Mouse (Mus musculus): ENCODE measurements around the gene Nlrp4e. TPM values are rescaled to one million over a fixed set of nuclear protein-coding genes. Genes with fewer than 3 reads are reported as not detected.
"Not testable (repeated sequence)": the region's sequence is repeated elsewhere in the genome, so short reads cannot be mapped to it uniquely, and the experiment has no call there.

The Nlrp4e gene
- not detected in 3 replicates for total RNA-seq (2017)

- not testable (repeated sequence) for ATAC-seq (replicated peaks; ENCODE audit: insufficient number of reproducible peaks, low FRiP score, low TSS enrichment, poor library complexity, severe bottlenecking)
Measured at GRCm38 (mm10) chr7:23300892-23301291, at the start of gene Nlrp4e. TSS of gene Nlrp4e (plus strand) at chr7:23301192.

- not testable (repeated sequence) for ATAC-seq (replicated peaks; ENCODE audit: insufficient number of reproducible peaks, low FRiP score, low TSS enrichment, poor library complexity, severe bottlenecking)
Measured at GRCm38 (mm10) chr7:23251582-23251981, 49.4 kb upstream of the Nlrp4e start, which contains the start of gene Vmn1r166. TSS of gene Vmn1r166 (minus strand) at chr7:23251682.

GRCm38 (mm10) chr7:23278800-23279199 is 22.2 kb upstream of the Nlrp4e start, which contains the start of gene Gm6902:
TSS of gene Gm6902 (minus strand) at chr7:23278900.
- not testable (repeated sequence) for ATAC-seq (replicated peaks; ENCODE audit: insufficient number of reproducible peaks, low FRiP score, low TSS enrichment, poor library complexity, severe bottlenecking)

- not testable (repeated sequence) for ATAC-seq (replicated peaks; ENCODE audit: insufficient number of reproducible peaks, low FRiP score, low TSS enrichment, poor library complexity, severe bottlenecking)
Measured at GRCm38 (mm10) chr7:23358311-23358710, 57.3 kb downstream of the Nlrp4e start.

GRCm38 (mm10) chr7:23385589-23385988 is 84.6 kb downstream of the Nlrp4e start, which contains the start of gene Nlrp5:
TSS of gene Nlrp5 (plus strand) at chr7:23385889.
- no peak for ATAC-seq (replicated peaks; ENCODE audit: insufficient number of reproducible peaks, low FRiP score, low TSS enrichment, poor library complexity, severe bottlenecking)

Other genes starting within 250 kb of the Nlrp4e start
- not detected in 3 replicates for gene Vmn1r163, start 245.7 kb upstream of the Nlrp4e start, total RNA-seq (2017)
- gene Gm8720, start 233.7 kb upstream of the Nlrp4e start, total RNA-seq (2017), result not detected in 3 replicates
- not detected in 3 replicates for gene Gm10662, start 156.7 kb upstream of the Nlrp4e start, total RNA-seq (2017)
- not detected in 3 replicates for gene Vmn1r165, start 83.9 kb upstream of the Nlrp4e start, total RNA-seq (2017)
- gene Vmn1r166, start 49.5 kb upstream of the Nlrp4e start, total RNA-seq (2017), result not detected in 3 replicates
- gene Gm6902, start 22.3 kb upstream of the Nlrp4e start, total RNA-seq (2017), result not detected in 3 replicates
- gene Nlrp5, start 84.7 kb downstream of the Nlrp4e start, total RNA-seq (2017), result not detected in 3 replicates
- 0.32 TPM in 1 of 3 replicates, not detected in the others for gene Vmn1r167, start 206.0 kb downstream of the Nlrp4e start, total RNA-seq (2017)
- not detected in 3 replicates for gene Vmn1r168, start 238.5 kb downstream of the Nlrp4e start, total RNA-seq (2017)